Mouse (Mus musculus): ENCODE data around the gene Slc46a2. TPM values are rescaled to one million over a fixed set of nuclear protein-coding genes. Genes with fewer than 3 reads are reported as not detected.

The Slc46a2 gene
- 0.05 TPM in 1 of 2 replicates, not detected in the other for polyA plus RNA-seq (2015; fragmentation: Nextera tagmentation; extraction: Ambion mirVana)

DNA sequence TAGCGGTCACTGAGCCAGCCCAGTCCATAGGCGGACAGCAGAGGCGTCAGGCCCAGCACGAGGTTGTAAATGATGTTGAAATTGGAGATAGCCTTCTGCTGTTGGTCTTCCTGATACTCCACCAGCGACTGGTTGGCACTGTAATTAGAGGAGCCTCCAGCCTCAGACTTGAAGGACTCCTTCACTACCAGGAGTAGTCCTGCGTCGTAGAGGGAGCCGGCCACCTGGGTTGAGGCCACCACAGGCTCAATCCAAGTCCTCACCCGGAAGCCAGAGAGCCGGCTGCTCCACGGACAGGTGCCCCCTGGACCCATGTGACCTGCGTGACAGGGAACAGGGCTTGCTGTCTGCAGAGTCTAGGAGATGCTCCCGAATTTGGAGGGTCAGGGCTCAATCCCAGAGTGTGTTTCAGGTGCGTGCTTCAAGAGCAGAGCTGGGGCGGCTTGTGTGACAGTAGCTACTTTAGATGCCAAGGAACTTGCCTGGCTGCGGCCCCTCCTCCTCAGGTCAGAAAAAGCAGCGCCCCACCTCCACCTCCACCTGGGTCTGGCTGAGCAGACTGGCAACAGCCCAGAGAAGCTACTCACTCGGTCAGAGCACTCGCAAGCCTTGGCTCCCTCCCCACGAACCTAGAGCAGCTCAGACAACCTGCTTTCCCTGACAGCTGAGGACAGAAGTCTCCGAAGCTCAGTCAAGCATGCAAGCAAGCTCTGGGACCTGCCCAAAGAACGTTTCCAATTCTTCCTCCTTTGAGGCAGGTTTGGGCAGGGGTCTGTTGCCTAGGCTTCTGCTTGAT is at the start of gene Slc46a2:
TSS of gene Slc46a2 (minus strand) at position 449 of the 796 bp plus-strand sequence.
- 10% methylated on average over 22 of the region's 22 CpGs for WGBS
- H3K27me3 ChIP-seq: peaks cover 21% of the 10 kb centered on the region

DNA sequence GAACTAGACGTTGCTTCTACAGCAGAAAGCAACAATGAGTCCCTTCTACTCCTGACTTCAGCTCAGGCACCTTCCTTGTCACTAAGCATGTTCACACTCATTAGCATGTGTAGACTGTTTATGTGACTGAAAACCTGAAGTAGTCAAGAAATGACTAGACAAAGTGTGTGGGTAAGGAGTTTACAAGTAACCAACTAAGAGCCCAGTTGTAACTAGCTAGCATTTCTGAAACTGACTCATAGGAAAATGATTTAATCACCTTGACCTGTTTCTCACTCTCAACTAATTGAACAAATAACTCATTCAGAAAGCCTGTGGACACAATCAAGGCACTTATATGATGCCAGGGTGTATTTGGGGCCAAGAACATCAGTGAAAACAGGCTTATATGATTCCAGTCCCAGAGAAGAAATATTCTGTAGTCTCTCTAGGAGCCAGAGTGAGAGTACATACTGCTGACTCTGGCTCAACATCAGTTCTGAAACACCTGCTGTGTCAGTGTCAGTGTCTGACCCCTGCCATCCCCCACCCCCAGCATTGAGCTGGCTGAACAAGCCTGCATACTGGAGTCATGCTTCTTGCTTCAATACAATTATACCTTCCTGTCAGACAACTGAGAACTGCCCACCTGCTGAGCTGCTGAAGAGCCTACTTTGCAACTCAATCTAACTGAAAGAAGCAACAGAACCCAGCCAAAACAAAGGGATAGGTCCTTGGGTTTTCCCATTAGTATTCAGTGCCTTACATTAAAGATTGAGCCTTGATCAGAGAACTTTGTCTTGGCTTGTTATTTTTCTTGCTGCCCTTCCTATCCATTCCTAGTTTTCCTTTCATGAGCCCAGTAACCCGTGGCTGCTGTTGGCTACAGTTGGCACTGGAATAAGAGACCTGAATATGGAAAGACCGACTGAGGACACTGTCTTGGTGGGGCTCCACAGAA is 48.8 kb upstream of the Slc46a2 start, which contains the start of gene Mup6:
TSS of gene Mup6 (plus strand) at position 890 of the 940 bp plus-strand sequence.
- no peaks in the 10 kb centered on the region for H3K4me1 ChIP-seq
- H3K9ac ChIP-seq: no peak within 1 kb of the TSS
- no peaks in the 10 kb centered on the region for H3K36me3 ChIP-seq
- H3K4me3 ChIP-seq (replicated peaks): no peak within 1 kb of the TSS
- H3K9me3 ChIP-seq (replicated peaks): no peaks in the 10 kb centered on the region
- no peak for ATAC-seq (replicated peaks; ENCODE audit: low FRiP score)
- no peaks in the 10 kb centered on the region for H3K27me3 ChIP-seq
- no peak within 1 kb of the TSS for H3K4me2 ChIP-seq
- 41% methylated on average over 3 of the region's 3 CpGs for WGBS
- H3K27ac ChIP-seq: no peak within 1 kb of the TSS

More for the DNA sequence above, at the start of gene Slc46a2:
- no peak within 1 kb of the TSS for H3K9ac ChIP-seq
- ATAC-seq (replicated peaks; ENCODE audit: low FRiP score): peak; percentile 66
- no peaks in the 10 kb centered on the region for H3K9me3 ChIP-seq (replicated peaks)
- H3K4me1 ChIP-seq: peaks cover 11% of the 10 kb centered on the region
- no peak within 1 kb of the TSS for H3K27ac ChIP-seq
- H3K4me3 ChIP-seq (replicated peaks): peak within 1 kb of the TSS; percentile 17; the same call in 1 of the 2 replicates
- H3K4me2 ChIP-seq: peak within 1 kb of the TSS; percentile 49
- no peaks in the 10 kb centered on the region for H3K36me3 ChIP-seq

DNA sequence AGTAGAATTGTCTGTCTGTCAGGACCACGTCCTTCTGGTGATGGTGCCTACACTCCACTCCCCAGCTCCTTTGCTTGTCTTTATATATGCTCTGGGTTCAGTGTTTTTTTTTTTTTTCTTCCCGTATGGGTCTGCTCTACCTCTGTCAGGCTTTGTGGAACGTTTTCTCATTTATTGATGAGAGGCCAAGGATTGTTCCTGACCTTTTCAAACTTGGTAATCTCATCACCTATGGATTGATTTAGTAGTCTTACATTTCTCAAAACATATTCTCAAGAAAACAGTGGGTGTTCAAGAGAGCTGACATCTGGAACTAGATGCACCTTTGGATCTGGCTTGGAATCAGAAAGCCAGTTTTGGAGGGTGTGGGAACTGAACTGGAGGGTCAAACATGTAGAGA is 45.8 kb upstream of the Slc46a2 start, which contains the start of gene Mup4:
TSS of gene Mup4 (minus strand) at position 101 of the 400 bp plus-strand sequence.
- no peaks in the 10 kb centered on the region for H3K9me3 ChIP-seq (replicated peaks)
- H3K36me3 ChIP-seq: no peaks in the 10 kb centered on the region
- no peak within 1 kb of the TSS for H3K4me2 ChIP-seq
- H3K27ac ChIP-seq: no peak within 1 kb of the TSS
- WGBS: 74% methylated on average over 3 of the region's 3 CpGs
- H3K4me3 ChIP-seq (replicated peaks): no peak within 1 kb of the TSS
- no peak within 1 kb of the TSS for H3K9ac ChIP-seq
- ATAC-seq (replicated peaks; ENCODE audit: low FRiP score): no peak
- H3K27me3 ChIP-seq: no peaks in the 10 kb centered on the region
- H3K4me1 ChIP-seq: no peaks in the 10 kb centered on the region

- Histone ChIP-seq H3K9me3 (replicated peaks) (no peaks in the 10 kb centered on the region), H3K9ac (no peak overlapping the region), H3K4me2 (no peak overlapping the region), H3K36me3 (no peaks in the 10 kb centered on the region), H3K27me3 (no peaks in the 10 kb centered on the region), H3K27ac (no peak overlapping the region), H3K4me3 (replicated peaks) (no peak overlapping the region), H3K4me1 (no peaks in the 10 kb centered on the region)
- 0 out of 2 replicates have a peak, but pooled peaks have one; percentile 52 for ATAC-seq (replicated peaks; ENCODE audit: low FRiP score)
- WGBS: 43% methylated on average over 2 of the region's 2 CpGs
These were observed 22.7 kb upstream of the Slc46a2 start for GRCm38 (mm10) chr4:59937543-59937942.

- H3K27ac ChIP-seq: no peak overlapping the region
- no peak overlapping the region for H3K4me2 ChIP-seq
- no peaks in the 10 kb centered on the region for H3K9me3 ChIP-seq (replicated peaks)
- H3K9ac ChIP-seq: no peak overlapping the region
- no peak overlapping the region for H3K4me3 ChIP-seq (replicated peaks)
- no peaks in the 10 kb centered on the region for H3K4me1 ChIP-seq
- no peaks in the 10 kb centered on the region for H3K36me3 ChIP-seq
- 51% methylated on average over 6 of the region's 6 CpGs for WGBS
- no peaks in the 10 kb centered on the region for H3K27me3 ChIP-seq
- ATAC-seq (replicated peaks; ENCODE audit: low FRiP score): peak; percentile 88
These were observed 17.8 kb upstream of the Slc46a2 start for GRCm38 (mm10) chr4:59932505-59933281.

GRCm38 (mm10) chr4:59928347-59928746 is 13.5 kb upstream of the Slc46a2 start:
- H3K36me3 ChIP-seq: no peaks in the 10 kb centered on the region
- no peak overlapping the region for H3K9ac ChIP-seq
- H3K4me3 ChIP-seq (replicated peaks): no peak overlapping the region
- H3K9me3 ChIP-seq (replicated peaks): no peaks in the 10 kb centered on the region
- no peaks in the 10 kb centered on the region for H3K27me3 ChIP-seq
- peak; percentile 73; the same call in 1 of the 2 replicates for ATAC-seq (replicated peaks; ENCODE audit: low FRiP score)
- 25% methylated on average over 6 of the region's 6 CpGs for WGBS
- no peaks in the 10 kb centered on the region for H3K4me1 ChIP-seq
- H3K4me2 ChIP-seq: no peak overlapping the region
- H3K27ac ChIP-seq: no peak overlapping the region

GRCm38 (mm10) chr4:59927666-59928065 is 12.8 kb upstream of the Slc46a2 start:
- no peaks in the 10 kb centered on the region for H3K9me3 ChIP-seq (replicated peaks)
- H3K4me3 ChIP-seq (replicated peaks): no peak overlapping the region
- 0 out of 2 replicates have a peak, but pooled peaks have one; percentile 33 for ATAC-seq (replicated peaks; ENCODE audit: low FRiP score)
- H3K4me2 ChIP-seq: no peak overlapping the region
- no peaks in the 10 kb centered on the region for H3K4me1 ChIP-seq
- no peaks in the 10 kb centered on the region for H3K36me3 ChIP-seq
- 65% methylated on average over 3 of the region's 3 CpGs for WGBS
- no peak overlapping the region for H3K9ac ChIP-seq
- no peaks in the 10 kb centered on the region for H3K27me3 ChIP-seq
- H3K27ac ChIP-seq: no peak overlapping the region

GRCm38 (mm10) chr4:59925082-59925481 is 10.2 kb upstream of the Slc46a2 start:
- Histone ChIP-seq H3K4me2 (no peak overlapping the region), H3K4me3 (replicated peaks) (no peak overlapping the region), H3K36me3 (no peaks in the 10 kb centered on the region), H3K9me3 (replicated peaks) (no peaks in the 10 kb centered on the region), H3K27ac (no peak overlapping the region), H3K4me1 (no peaks in the 10 kb centered on the region), H3K27me3 (no peaks in the 10 kb centered on the region), H3K9ac (no peak overlapping the region)
- WGBS: 82% methylated on average over 9 of the region's 9 CpGs
- no peak for ATAC-seq (replicated peaks; ENCODE audit: low FRiP score)

DNA sequence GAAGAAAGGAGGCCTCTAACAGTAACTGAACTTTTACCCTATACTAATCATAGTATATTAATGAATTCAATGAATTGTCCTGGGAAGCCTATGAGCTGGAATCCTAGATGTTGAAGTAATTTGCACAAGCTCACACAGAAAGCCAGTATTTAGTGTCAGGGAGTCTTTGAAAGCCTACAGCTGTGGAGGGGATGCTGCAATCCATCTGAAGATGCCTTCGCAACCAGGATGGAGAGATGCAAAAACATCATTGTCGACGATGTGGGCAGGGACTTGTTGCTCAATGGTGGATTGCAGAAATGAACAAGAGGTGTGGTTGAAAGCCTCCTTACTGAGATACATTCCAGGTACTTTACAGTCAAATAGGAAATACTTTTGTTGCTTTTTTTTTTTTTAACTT is 3.1 kb upstream of the Slc46a2 start:
- no peak for ATAC-seq (replicated peaks; ENCODE audit: low FRiP score)
- H3K4me1 ChIP-seq: peaks cover 11% of the 10 kb centered on the region
- WGBS: 86% methylated on average over 3 of the region's 3 CpGs
- H3K36me3 ChIP-seq: no peaks in the 10 kb centered on the region
- no peaks in the 10 kb centered on the region for H3K9me3 ChIP-seq (replicated peaks)
- H3K9ac ChIP-seq: no peak overlapping the region
- H3K27ac ChIP-seq: no peak overlapping the region
- no peak overlapping the region for H3K4me3 ChIP-seq (replicated peaks)
- H3K27me3 ChIP-seq: peaks cover 21% of the 10 kb centered on the region
- H3K4me2 ChIP-seq: no peak overlapping the region

DNA sequence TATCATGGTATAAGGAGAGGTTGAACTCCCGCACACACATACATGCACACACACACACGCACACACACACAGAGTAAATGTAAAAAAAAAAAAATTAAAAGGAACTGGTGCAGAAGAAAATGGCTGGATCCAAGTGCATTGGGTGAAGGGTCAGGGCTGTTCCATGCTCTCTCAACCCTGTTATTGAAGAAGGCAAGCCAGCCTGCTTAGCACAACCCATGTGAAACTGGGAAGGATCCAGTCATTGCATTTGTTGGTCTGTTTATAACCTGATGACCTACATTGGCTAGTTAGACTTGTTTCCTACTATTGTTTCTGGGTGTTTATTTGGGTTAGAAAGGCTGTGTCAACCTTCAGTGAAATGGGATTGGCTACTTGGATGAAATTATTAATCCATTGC is 6.1 kb downstream of the Slc46a2 start:
- no peak overlapping the region for H3K27ac ChIP-seq
- H3K9me3 ChIP-seq (replicated peaks): no peaks in the 10 kb centered on the region
- 0 out of 2 replicates have a peak, but pooled peaks cover 4% of the 10 kb centered on the region for H3K27me3 ChIP-seq
- no peaks in the 10 kb centered on the region for H3K36me3 ChIP-seq
- no peak overlapping the region for H3K9ac ChIP-seq
- no peak overlapping the region for H3K4me3 ChIP-seq (replicated peaks)
- H3K4me2 ChIP-seq: no peak overlapping the region
- H3K4me1 ChIP-seq: 0 out of 2 replicates have a peak, but pooled peaks cover 2% of the 10 kb centered on the region
- 90% methylated on average over 2 of the region's 2 CpGs for WGBS
- ATAC-seq (replicated peaks; ENCODE audit: low FRiP score): no peak

- H3K27ac ChIP-seq: no peak overlapping the region
- peak; percentile 48 for ATAC-seq (replicated peaks; ENCODE audit: low FRiP score)
- no peaks in the 10 kb centered on the region for H3K36me3 ChIP-seq
- no peaks in the 10 kb centered on the region for H3K9me3 ChIP-seq (replicated peaks)
- WGBS: 52% methylated on average over 10 of the region's 10 CpGs
- H3K9ac ChIP-seq: no peak overlapping the region
- H3K4me1 ChIP-seq: 0 out of 2 replicates have a peak, but pooled peaks cover 2% of the 10 kb centered on the region
- H3K4me2 ChIP-seq: no peak overlapping the region
- H3K4me3 ChIP-seq (replicated peaks): no peak overlapping the region
- H3K27me3 ChIP-seq: no peaks in the 10 kb centered on the region
These were observed 7.1 kb downstream of the Slc46a2 start for GRCm38 (mm10) chr4:59907657-59908230.
